8 mouse cellular contexts compared by ENCODE assay signal in the genomic region with DNA sequence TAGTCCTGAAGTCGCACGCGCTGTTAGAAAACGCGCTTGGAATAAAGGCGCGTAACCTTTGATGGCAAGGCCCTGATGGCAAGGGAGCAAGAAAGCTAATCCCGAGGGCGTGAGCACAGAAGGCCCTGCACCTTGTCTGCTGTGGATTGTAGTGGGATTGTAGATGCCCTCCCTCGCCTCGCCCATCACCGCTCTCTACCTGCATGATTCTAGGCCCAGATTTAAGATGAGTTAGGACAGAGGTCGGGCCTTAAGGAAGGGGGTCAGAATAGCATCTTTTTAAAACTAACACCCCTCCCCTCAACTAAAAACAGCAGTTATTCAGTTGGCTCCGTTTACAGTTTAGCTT. TPM values are rescaled to one million over a fixed set of nuclear protein-coding genes. Genes with fewer than 3 reads are reported as not detected.
A peak's percentile ranks its signal among the peaks of the same experiment; 100 is the strongest.
DNase-seq lines count a peak whose midpoint lies in the region; ATAC-seq and TF ChIP-seq lines count a peak whose summit lies in the region.

No protein-coding gene starts in this region.

- peak overlapping the region; percentile 93 for H3K27ac ChIP-seq in heart, embryonic 13.5 days (replicated peaks)

- H3K9me3 ChIP-seq in heart, embryonic 13.5 days: no peaks in the 10 kb centered on the region
- H3K9me3 ChIP-seq in G1E (replicated peaks): no peaks in the 10 kb centered on the region

- peak; percentile 28; the same call in 1 of the 2 replicates for ATAC-seq in heart, embryonic 13.5 days (ENCODE audit: extremely low read depth, insufficient number of reproducible peaks, low FRiP score, low TSS enrichment)
- ATAC-seq in G1E (ENCODE audit: extremely low read depth, insufficient number of reproducible peaks, low FRiP score, poor library complexity, severe bottlenecking): peak; percentile 57
- peak; percentile 19 to 43; a peak in 3 of 4 replicates for ATAC-seq in hematopoietic stem cell, adult 5-6 weeks (replicated peaks in 1 of 2; ENCODE audit: insufficient read depth in 1 of 2, low FRiP score in 2 of 2, low TSS enrichment in 1 of 2, low read depth in 1 of 2, poor library complexity in 2 of 2, severe bottlenecking in 2 of 2)
- peak; percentile 62 for ATAC-seq in megakaryocyte-erythroid progenitor cell, adult 5-6 weeks (replicated peaks; ENCODE audit: low FRiP score, low TSS enrichment, poor library complexity, severe bottlenecking)

- TF ChIP-seq CTCF in G1E (IDR thresholded peaks at IDR 0.05; ENCODE audit: low read depth, low read length): no peak

- peak overlapping the region; percentile 83 for H3K4me2 ChIP-seq in heart, embryonic 13.5 days

- intact Hi-C loops in gastrocnemius, postnatal 36 days (cut with DNase I): no loop called here

- 2% methylated on average over 14 of the region's 14 CpGs for WGBS in heart, embryonic 13.5 days

- peaks cover 53% of the 10 kb centered on the region for H3K4me1 ChIP-seq in heart, embryonic 13.5 days
- peaks cover 30% of the 10 kb centered on the region for H3K4me1 ChIP-seq in G1E (ENCODE audit: insufficient read depth, low read depth, low read length)

- H3K4me3 ChIP-seq in heart, embryonic 13.5 days: peak overlapping the region; percentile 97
- peak overlapping the region; percentile 90 for H3K4me3 ChIP-seq in G1E (ENCODE audit: low read depth, low read length)

- peak overlapping the region; percentile 98 for H3K9ac ChIP-seq in heart, embryonic 13.5 days

- DNase-seq in heart, adult 8-10 months (ENCODE audit: low spot score): no peak
- DNase-seq in G1E (ENCODE audit: low spot score): no peak
- no peak for DNase-seq in gastrocnemius, postnatal 36 days
- no peak for DNase-seq in urinary bladder, postnatal 25 days (ENCODE audit: low spot score)
- DNase-seq in frontal cortex, postnatal 36 days (ENCODE audit: low spot score in 2 of 2): no peak

- H3K27me3 ChIP-seq in heart, embryonic 13.5 days (replicated peaks): no peaks in the 10 kb centered on the region
- peaks cover 24% of the 10 kb centered on the region for H3K27me3 ChIP-seq in G1E (ENCODE audit: insufficient read depth, low read length)

- peaks cover 15% of the 10 kb centered on the region for H3K36me3 ChIP-seq in heart, embryonic 13.5 days
- H3K36me3 ChIP-seq in G1E (replicated peaks): peaks cover 30% of the 10 kb centered on the region

RNA-seq across cellular contexts. Expression of a gene that starts 0.3 kb away (rescaled TPM):
- polyA plus RNA-seq in heart, embryonic 13.5 days (2015; fragmentation: Nextera tagmentation; extraction: Ambion mirVana): 76.6 and 80.2 TPM in 2 replicates
- total RNA-seq in heart, adult 8-10 months (2022): 10 to 100 TPM; 27.1 to 34.0 (median 30.1) TPM
- total RNA-seq in G1E (2014; fragmentation: Nextera tagmentation): 106 and 109 TPM in 2 replicates
- 52.7 and 63.8 TPM in 2 replicates for total RNA-seq in G1E (2017)
- polyA plus RNA-seq in G1E (2012): 14.4 and 18.4 TPM in 2 replicates
- 36.1 and 61.9 TPM in 2 replicates for total RNA-seq in hematopoietic stem cell, adult 5-6 weeks (2017)
- 76.3 and 91.8 TPM in 2 replicates for total RNA-seq in megakaryocyte-erythroid progenitor cell, adult 5-6 weeks (2014; fragmentation: Nextera tagmentation)
- 31.9 and 38.9 TPM in 2 replicates for total RNA-seq in megakaryocyte-erythroid progenitor cell, adult 5-6 weeks (2017)
- total RNA-seq in gastrocnemius, postnatal 36 days (2021): 10 to 100 TPM; 23.4 to 24.1 TPM

RNA-seq across cellular contexts. Expression of a gene that starts 55.6 kb away (rescaled TPM):
- polyA plus RNA-seq in heart, embryonic 13.5 days (2015; fragmentation: Nextera tagmentation; extraction: Ambion mirVana): 27.5 and 30.8 TPM in 2 replicates
- total RNA-seq in heart, adult 8-10 months (2022): 1 to 10 TPM; 2.3 to 3.5 (median 2.8) TPM
- total RNA-seq in G1E (2014; fragmentation: Nextera tagmentation): not detected in 2 replicates
- total RNA-seq in G1E (2017): 0.12 and 0.16 TPM in 2 replicates
- polyA plus RNA-seq in G1E (2012): not detected in 2 replicates
- total RNA-seq in hematopoietic stem cell, adult 5-6 weeks (2017): not detected in 2 replicates
- not detected in 2 replicates for total RNA-seq in megakaryocyte-erythroid progenitor cell, adult 5-6 weeks (2014; fragmentation: Nextera tagmentation)
- not detected in 2 replicates for total RNA-seq in megakaryocyte-erythroid progenitor cell, adult 5-6 weeks (2017)
- total RNA-seq in gastrocnemius, postnatal 36 days (2021): 100 to 1,000 TPM; 198 to 200 TPM

Comparison
In these comparisons a context has a peak if more than half of its experiments do, and no peak if none do; other contexts are left out.
1. RNA of a gene that starts 55.6 kb away (total RNA-seq): 198 to 200 TPM in gastrocnemius, postnatal 36 days; 2.3 to 3.5 TPM in heart, adult 8-10 months, 0.12 to 0.16 TPM in G1E, not detected in hematopoietic stem cell, adult 5-6 weeks and not detected in megakaryocyte-erythroid progenitor cell, adult 5-6 weeks; every median in the first group is over 10 times any median in the second.
2. Peak in every context shown above with its lines, with median percentiles within 50 percentile points of each other: ATAC-seq.